Mouse (Mus musculus) thymus, adult 2 months (tissue): ENCODE measurements around the gene Olfr251.

Experiments
- CTCF ChIP-seq: fragments of 200-500 bp; IDR thresholded peaks from 2 replicates; pipeline ENCODE4 v1.5.1; 2012; ENCODE audit warnings: mild to moderate bottlenecking, control low read depth, low read length, moderate library complexity, borderline replicate concordance; ENCODE audit not compliant: control insufficient read depth, poor library complexity, insufficient read depth; ENCODE audit errors: extremely low read depth
- POLR2A ChIP-seq: fragments of 200-500 bp; IDR thresholded peaks from 2 replicates; pipeline ENCODE4 v1.6.1; 2012; ENCODE audit warnings: mild to moderate bottlenecking, low read length, control low read depth, moderate library complexity; ENCODE audit not compliant: control insufficient read depth, poor library complexity, insufficient read depth; ENCODE audit errors: extremely low read depth

GRCm38 (mm10) chr9:38348111-38348510 lies 28.8 kb upstream of the Olfr251 start, which contains the start of gene Olfr898:
- TF ChIP-seq POLR2A (no peak), CTCF (no peak)
